Mouse (Mus musculus) spleen, adult 2 months (tissue): ENCODE data around the gene Get4.

Source experiments
- CTCF ChIP-seq: fragments of 200-500 bp; IDR thresholded peaks from 2 replicates; pipeline ENCODE4 v1.5.1; 2011; ENCODE audit warnings: mild to moderate bottlenecking, inconsistent platforms; ENCODE audit not compliant: insufficient read depth, insufficient read length, insufficient replicate concordance; ENCODE audit errors: extremely low read depth
- POLR2A ChIP-seq: fragments of 200-500 bp; IDR thresholded peaks from 2 replicates; pipeline ENCODE4 v1.6.1; 2011; ENCODE audit warnings: low read depth, low read length, inconsistent platforms

- TF ChIP-seq CTCF (no peak), POLR2A (no peak)
Observed at GRCm38 (mm10) chr5:139316982-139317675, 65.0 kb downstream of the Get4 start.
